Mouse (Mus musculus) MEL (cell line): ENCODE data around the gene Cdkal1. TPM values are rescaled to one million over a fixed set of nuclear protein-coding genes. Genes with fewer than 3 reads are reported as not detected.

Source experiments
- DNase-seq: peaks from one replicate; pipeline ENCODE4 v3.0.0; 2011; ENCODE audit warnings: low read depth, low spot score
- H3K27ac ChIP-seq: 2 replicates; pipeline ENCODE4 v1.5.1; 2012; ENCODE audit warnings: low read depth, mild to moderate bottlenecking, control low read depth, low read length, moderate library complexity; ENCODE audit not compliant: control insufficient read depth
- H3K27me3 ChIP-seq, 2 experiments: fragments of 150-350 bp in 1 of 2; sonication (generic) in 1 of 2; 2 replicates each; pipeline ENCODE4 v1.6.1; 2012; ENCODE audit warnings: low read length in 2 of 2, mild to moderate bottlenecking in 2 of 2, improper control_type of control experiment in 1 of 2, moderate library complexity in 1 of 2; ENCODE audit not compliant: insufficient read depth in 2 of 2, control insufficient read depth in 1 of 2
- H3K36me3 ChIP-seq, 2 experiments: 2 replicates each; pipeline ENCODE4 v1.6.1; 2012 to 2014; ENCODE audit warnings: low read length in 2 of 2, improper control_type of control experiment in 1 of 2, inconsistent platforms in 1 of 2, mild to moderate bottlenecking in 1 of 2; ENCODE audit not compliant: insufficient read depth in 2 of 2, control insufficient read depth in 1 of 2
- H3K4me1 ChIP-seq, 2 experiments: fragments of 150-350 bp in 1 of 2; sonication (generic) in 1 of 2; 2 replicates each; pipeline ENCODE4 v1.6.1; 2012; ENCODE audit warnings: low read length in 2 of 2, improper control_type of control experiment in 1 of 2, mild to moderate bottlenecking in 1 of 2; ENCODE audit not compliant: insufficient read depth in 2 of 2, control insufficient read depth in 1 of 2
- H3K4me3 ChIP-seq, 2 experiments: fragments of 150-350 bp in 1 of 2; sonication (generic) in 1 of 2; 2 replicates each; pipeline ENCODE4 v1.5.1; 2012; ENCODE audit warnings: low read depth in 2 of 2, low read length in 2 of 2, mild to moderate bottlenecking in 2 of 2, moderate library complexity in 2 of 2, control low read depth in 1 of 2, improper control_type of control experiment in 1 of 2; ENCODE audit not compliant: control insufficient read depth in 1 of 2, insufficient read depth in 1 of 2
- H3K79me2 ChIP-seq: 2 replicates; pipeline ENCODE4 v1.6.1; 2012; ENCODE audit warnings: mild to moderate bottlenecking, low read length, moderate library complexity; ENCODE audit not compliant: control insufficient read depth, poor library complexity, insufficient read depth
- H3K9ac ChIP-seq: 2 replicates; pipeline ENCODE4 v1.6.1; 2012; ENCODE audit warnings: low read depth, mild to moderate bottlenecking, control low read depth, low read length, moderate library complexity; ENCODE audit not compliant: control insufficient read depth, poor library complexity, severe bottlenecking
- H3K9me3 ChIP-seq: fragments of 150-350 bp; sonication (generic); replicated peaks from 2 replicates; pipeline ENCODE4 v1.6.1; 2012; ENCODE audit warnings: mild to moderate bottlenecking, low read length, improper control_type of control experiment, moderate library complexity; ENCODE audit not compliant: insufficient read depth
- BHLHE40 ChIP-seq: IDR thresholded peaks from 2 replicates; pipeline ENCODE4 v1.6.1; 2012; ENCODE audit warnings: low read depth, mild to moderate bottlenecking, inconsistent platforms, low read length, improper control_type of control experiment, borderline replicate concordance
- CHD1 ChIP-seq: IDR thresholded peaks from 2 replicates; pipeline ENCODE4 v1.6.1; 2012; ENCODE audit warnings: low read depth, mild to moderate bottlenecking, inconsistent platforms, low read length, improper control_type of control experiment
- E2F4 ChIP-seq: IDR thresholded peaks from 2 replicates; pipeline ENCODE4 v1.6.1; 2011; ENCODE audit warnings: low read depth, low read length, improper control_type of control experiment, borderline replicate concordance
- ELF1 ChIP-seq: IDR thresholded peaks from 2 replicates; pipeline ENCODE4 v1.6.1; 2014; ENCODE audit warnings: low read depth, mild to moderate bottlenecking, inconsistent platforms, low read length, improper control_type of control experiment, moderate library complexity
- EP300 ChIP-seq, 2 experiments: IDR thresholded peaks; 2 replicates each; pipeline ENCODE4 v1.6.1; 2011; ENCODE audit warnings: improper control_type of control experiment in 2 of 2, low read length in 2 of 2, low read depth in 1 of 2, mild to moderate bottlenecking in 1 of 2
- ETS1 ChIP-seq: IDR thresholded peaks from 2 replicates; pipeline ENCODE4 v1.6.1; 2012; ENCODE audit warnings: low read depth, mild to moderate bottlenecking, inconsistent platforms, low read length, improper control_type of control experiment, moderate library complexity
- GATA1 ChIP-seq: IDR thresholded peaks from 2 replicates; pipeline ENCODE4 v1.6.1; 2011; ENCODE audit warnings: low read depth, low read length, improper control_type of control experiment
- HCFC1 ChIP-seq: IDR thresholded peaks from 2 replicates; pipeline ENCODE4 v1.6.1; 2012; ENCODE audit warnings: low read depth, mild to moderate bottlenecking, inconsistent platforms, low read length, improper control_type of control experiment, moderate library complexity
- KAT2A ChIP-seq: conservative IDR thresholded peaks from 2 replicates; pipeline ENCODE4 v1.6.1; 2012; ENCODE audit warnings: low read depth, low read length, improper control_type of control experiment, inconsistent platforms
- MAX ChIP-seq: IDR thresholded peaks from 2 replicates; pipeline ENCODE4 v1.6.1; 2011; ENCODE audit warnings: low read length, improper control_type of control experiment
- MAZ ChIP-seq: IDR thresholded peaks from 2 replicates; pipeline ENCODE4 v1.6.1; 2012; ENCODE audit warnings: low read depth, mild to moderate bottlenecking, inconsistent platforms, low read length, improper control_type of control experiment
- MEF2A ChIP-seq: IDR thresholded peaks from 2 replicates; pipeline ENCODE4 v1.6.1; 2014; ENCODE audit warnings: low read depth, mild to moderate bottlenecking, inconsistent platforms, low read length, improper control_type of control experiment; ENCODE audit not compliant: poor library complexity, insufficient replicate concordance, severe bottlenecking; ENCODE audit errors: extremely low read depth
- MXI1 ChIP-seq: IDR thresholded peaks from 2 replicates; pipeline ENCODE4 v1.6.1; 2011; ENCODE audit warnings: mild to moderate bottlenecking, low read depth, low read length, improper control_type of control experiment
- MYB ChIP-seq: IDR thresholded peaks from 2 replicates; pipeline ENCODE4 v1.6.1; 2011; ENCODE audit warnings: mild to moderate bottlenecking, low read depth, low read length, improper control_type of control experiment
- MYC ChIP-seq: IDR thresholded peaks from 2 replicates; pipeline ENCODE4 v1.6.1; 2011; ENCODE audit warnings: low read depth, mild to moderate bottlenecking, low read length, improper control_type of control experiment, moderate library complexity
- NELFE ChIP-seq: IDR thresholded peaks from 2 replicates; pipeline ENCODE4 v1.6.1; 2011; ENCODE audit warnings: low read depth, low read length, improper control_type of control experiment
- NRF1 ChIP-seq: IDR thresholded peaks from 2 replicates; pipeline ENCODE4 v1.6.1; 2014; ENCODE audit warnings: low read depth, mild to moderate bottlenecking, inconsistent platforms, low read length, improper control_type of control experiment, moderate library complexity; ENCODE audit not compliant: poor library complexity, insufficient read depth, severe bottlenecking
- POLR2A ChIP-seq, 2 experiments: IDR thresholded peaks; 2 replicates each; pipeline ENCODE4 v1.6.1; 2011 to 2012; ENCODE audit warnings: low read length in 2 of 2, mild to moderate bottlenecking in 2 of 2, control low read depth in 1 of 2, improper control_type of control experiment in 1 of 2, low read depth in 1 of 2, moderate library complexity in 1 of 2; ENCODE audit not compliant: control insufficient read depth in 1 of 2, insufficient read depth in 1 of 2, poor library complexity in 1 of 2
- POLR2AphosphoS2 ChIP-seq: IDR thresholded peaks from 2 replicates; pipeline ENCODE4 v1.6.1; 2011; ENCODE audit warnings: low read length, improper control_type of control experiment
- POLR2AphosphoS5 ChIP-seq: IDR thresholded peaks from 2 replicates; pipeline ENCODE4 v1.6.1; 2012; ENCODE audit warnings: low read depth, borderline replicate concordance, mild to moderate bottlenecking, inconsistent platforms, low read length, moderate library complexity, mixed read lengths
- RAD21 ChIP-seq: IDR thresholded peaks from 2 replicates; pipeline ENCODE4 v1.6.1; 2011; ENCODE audit warnings: mild to moderate bottlenecking, low read depth, low read length, improper control_type of control experiment
- RCOR1 ChIP-seq: IDR thresholded peaks from 2 replicates; pipeline ENCODE4 v1.6.1; 2012; ENCODE audit warnings: low read depth, mild to moderate bottlenecking, inconsistent platforms, low read length, improper control_type of control experiment
- SIN3A ChIP-seq: IDR thresholded peaks from 2 replicates; pipeline ENCODE4 v1.6.1; 2012; ENCODE audit warnings: low read length, improper control_type of control experiment, inconsistent platforms
- SMC3 ChIP-seq: IDR thresholded peaks from 2 replicates; pipeline ENCODE4 v1.6.1; 2011; ENCODE audit warnings: low read depth, low read length, improper control_type of control experiment
- TBP ChIP-seq: IDR thresholded peaks from 2 replicates; pipeline ENCODE4 v1.8.0; 2011; ENCODE audit warnings: low read depth, low read length, improper control_type of control experiment
- TCF12 ChIP-seq: IDR thresholded peaks from 2 replicates; pipeline ENCODE4 v1.6.1; 2014; ENCODE audit warnings: low read depth, mild to moderate bottlenecking, inconsistent platforms, low read length, improper control_type of control experiment, moderate library complexity
- USF1 ChIP-seq: IDR thresholded peaks from 2 replicates; pipeline ENCODE4 v1.6.1; 2014; ENCODE audit warnings: low read depth, mild to moderate bottlenecking, inconsistent platforms, low read length, improper control_type of control experiment, moderate library complexity
- ZKSCAN1 ChIP-seq: IDR thresholded peaks from 2 replicates; pipeline ENCODE4 v1.6.1; 2012; ENCODE audit warnings: low read depth, mild to moderate bottlenecking, inconsistent platforms, low read length, improper control_type of control experiment, moderate library complexity
- ZMIZ1 ChIP-seq: IDR thresholded peaks from 2 replicates; pipeline ENCODE4 v1.6.1; 2012; ENCODE audit warnings: low read depth, mild to moderate bottlenecking, inconsistent platforms, low read length, improper control_type of control experiment, moderate library complexity
- polyA plus RNA-seq, 2 experiments: library from polyadenylated mRNA; stranded (reverse) in 1 of 2; unstranded in 1 of 2; fragments of >175 nt in 1 of 2; fragments of >200 nt in 1 of 2; gene quantifications; 2 replicates each; pipeline versions ENCODE4 v1.2.1 to v1.2.4; 2012; ENCODE audit warnings: low replicate concordance in 2 of 2, low read depth in 1 of 2; ENCODE audit not compliant: insufficient read length in 2 of 2, insufficient read depth in 1 of 2, missing spikeins in 1 of 2
- total RNA-seq: library from RNA; depleted of rRNA; stranded (reverse); fragments of 300-350 nt; gene quantifications from 2 replicates; pipeline ENCODE4 v1.2.3, GENCODE M21; 2012

The Cdkal1 gene
- total and polyA plus RNA-seq, 3 experiments = 10.6 to 11.0 TPM; not detected in 1

DNA sequence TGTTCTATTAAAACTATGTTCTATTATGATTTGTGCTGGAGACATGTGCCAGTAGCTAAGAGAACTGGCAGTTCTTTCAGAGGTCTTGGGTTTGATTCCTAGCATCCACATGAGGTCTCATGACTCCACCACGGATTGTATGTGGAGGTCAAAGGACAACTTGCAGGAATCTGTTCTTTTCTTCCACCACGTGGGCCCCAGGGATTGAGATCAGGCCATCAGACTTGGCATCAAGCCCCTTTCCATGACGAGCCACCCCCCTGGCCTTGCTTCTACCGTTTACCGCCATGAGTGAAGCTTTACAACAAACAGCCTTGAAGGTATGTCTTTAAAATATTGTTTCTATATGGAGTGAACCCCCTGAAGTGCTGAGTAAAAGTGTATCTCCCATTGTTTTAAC, 651.6 kb downstream of the Cdkal1 start:
- H3K4me3 ChIP-seq = no peak overlapping the region
- H3K9me3 ChIP-seq = no peaks in the 10 kb centered on the region
- H3K4me1 ChIP-seq = no peaks in the 10 kb centered on the region
- DNase-seq = no peak
- no peaks in the 10 kb centered on the region for H3K27me3 ChIP-seq
- H3K9ac ChIP-seq = no peak overlapping the region
- no peak overlapping the region for H3K27ac ChIP-seq
- no peaks in the 10 kb centered on the region for H3K36me3 ChIP-seq
- H3K79me2 ChIP-seq = no peaks in the 10 kb centered on the region
- TF ChIP-seq E2F4 = no peak
- no peak for TF ChIP-seq NRF1
- TF ChIP-seq RAD21 = no peak
- no peak for TF ChIP-seq ELF1
- TF ChIP-seq TBP = no peak
- TF ChIP-seq SMC3 = no peak
- no peak for TF ChIP-seq GATA1
- no peak for TF ChIP-seq TCF12
- no peak for TF ChIP-seq KAT2A
- TF ChIP-seq ETS1 = no peak
- no peak for TF ChIP-seq RCOR1
- TF ChIP-seq ZKSCAN1 = no peak
- no peak for TF ChIP-seq ZMIZ1
- no peak for TF ChIP-seq MYC
- no peak for TF ChIP-seq SIN3A
- TF ChIP-seq USF1 = no peak
- no peak for TF ChIP-seq MYB
- no peak for TF ChIP-seq POLR2AphosphoS5

DNA sequence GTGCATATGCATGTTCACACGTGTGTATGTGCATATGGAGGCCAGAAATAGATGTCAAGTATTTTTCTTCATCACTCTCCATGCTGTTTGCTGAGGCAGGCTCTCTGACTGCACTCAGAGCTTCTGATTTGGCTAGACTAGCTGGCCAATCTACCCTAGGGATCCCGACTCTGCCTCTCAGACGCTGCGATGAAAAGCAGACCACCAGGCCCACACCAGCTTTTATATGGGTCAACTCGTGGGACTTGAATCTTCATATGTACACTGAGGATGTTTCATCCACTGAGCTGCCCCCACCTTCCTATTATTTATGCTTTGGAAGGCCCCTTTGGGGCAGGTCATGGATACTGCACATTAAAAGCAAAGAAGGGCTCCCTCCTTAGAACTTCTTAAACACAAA, 652.0 kb downstream of the Cdkal1 start:
- Histone ChIP-seq H3K4me1 (no peaks in the 10 kb centered on the region), H3K4me3 (no peak overlapping the region), H3K9ac (no peak overlapping the region), H3K36me3 (no peaks in the 10 kb centered on the region), H3K27me3 (no peaks in the 10 kb centered on the region), H3K9me3 (no peaks in the 10 kb centered on the region), H3K79me2 (no peaks in the 10 kb centered on the region), H3K27ac (no peak overlapping the region)
- no peak for DNase-seq
- TF ChIP-seq POLR2A (IDR thresholded peaks at IDR 0.05; ENCODE audit: control insufficient read depth in 1 of 2, insufficient read depth in 1 of 2, low read depth in 1 of 2, low read length in 2 of 2, poor library complexity in 1 of 2) (no peak), MXI1 (no peak), NELFE (no peak), MYC (no peak), CHD1 (no peak), ELF1 (no peak), MAZ (no peak), HCFC1 (no peak), RAD21 (no peak), MAX (no peak), USF1 (no peak), MEF2A (no peak), TBP (no peak), EP300 (IDR thresholded peaks at IDR 0.05; ENCODE audit: low read depth in 1 of 2, low read length in 2 of 2) (no peak), SMC3 (no peak), TCF12 (no peak), KAT2A (no peak), POLR2AphosphoS2 (no peak), BHLHE40 (no peak)
